Mouse (Mus musculus) bone marrow macrophage, adult 2 months (primary cell): ENCODE measurements around the gene Dsn1.

Source experiments
- CTCF ChIP-seq: IDR thresholded peaks from 2 replicates; pipeline ENCODE4 v1.5.1; 2012; ENCODE audit warnings: low read depth, mild to moderate bottlenecking, low read length, moderate library complexity
- POLR2A ChIP-seq: IDR thresholded peaks from 2 replicates; pipeline ENCODE4 v1.6.1; 2012; ENCODE audit warnings: mild to moderate bottlenecking, low read depth, low read length, borderline replicate concordance

- TF ChIP-seq CTCF (no peak), POLR2A (no peak)
Measured at GRCm38 (mm10) chr2:157021156-157021555, 14.2 kb upstream of the Dsn1 start.
